Mouse (Mus musculus) heart, adult 2 months (tissue): ENCODE measurements at regions not wholly inside any gene's neighbourhood (a gene's known extent, or its start where the extent isn't known, plus 50 kb on each side); places are given as distances from the start of the nearest gene placed in this dataset.

Experiments used
- DNase-seq, 2 experiments: peaks; one replicate each; pipeline ENCODE4 v3.0.0; 2021
- H3K27ac ChIP-seq: fragments of 200-600 bp; 2 replicates; pipeline ENCODE4 v1.8.1; 2022
- H3K27me3 ChIP-seq: fragments of 200-500 bp; 2 replicates; pipeline ENCODE4 v1.6.1; 2012; ENCODE audit warnings: mild to moderate bottlenecking, low read length, inconsistent platforms, mixed read lengths; ENCODE audit not compliant: control insufficient read depth, insufficient read depth
- H3K36me3 ChIP-seq: fragments of 200-500 bp; 2 replicates; pipeline ENCODE4 v1.6.1; 2012; ENCODE audit warnings: low read length, inconsistent platforms; ENCODE audit not compliant: control insufficient read depth, insufficient read depth
- H3K4me1 ChIP-seq: fragments of 200-500 bp; 2 replicates; pipeline ENCODE4 v1.6.1; 2011; ENCODE audit warnings: low read length; ENCODE audit not compliant: control insufficient read depth, insufficient read depth
- H3K4me3 ChIP-seq: fragments of 200-600 bp; 2 replicates; pipeline ENCODE4 v1.8.1; 2022
- H3K79me2 ChIP-seq: fragments of 200-500 bp; replicated peaks from 2 replicates; pipeline ENCODE4 v1.6.1; 2012; ENCODE audit warnings: mild to moderate bottlenecking, inconsistent platforms, low read length, moderate library complexity, mixed read lengths; ENCODE audit not compliant: control insufficient read depth, insufficient read depth
- H3K9ac ChIP-seq: fragments of 200-500 bp; 2 replicates; pipeline ENCODE4 v1.6.1; 2012; ENCODE audit warnings: low read depth, mild to moderate bottlenecking, control low read depth, inconsistent platforms, low read length, mixed read lengths
- CTCF ChIP-seq: fragments of 200-600 bp; IDR thresholded peaks from 2 replicates; pipeline ENCODE4 v1.8.1; 2022; ENCODE audit warnings: antibody characterized with exemption, mild to moderate bottlenecking, moderate library complexity
- EP300 ChIP-seq: fragments of 200-500 bp; IDR thresholded peaks from 2 replicates; pipeline ENCODE4 v1.6.1; 2011; ENCODE audit warnings: low read depth, low read length, control low read depth; ENCODE audit not compliant: insufficient read depth
- POLR2A ChIP-seq: fragments of 200-500 bp; IDR thresholded peaks from 2 replicates; pipeline ENCODE4 v1.6.1; 2011; ENCODE audit warnings: mild to moderate bottlenecking, low read depth, low read length, control low read depth; ENCODE audit not compliant: insufficient read depth
- WGBS: fragments of 180-500 bp; shearing (Covaris S2); methylation state at CpG from one replicate; pipeline ENCODE4 v1.1.7; 2018; 5-methylcytosine and 5-hydroxymethylcytosine counted together
- intact Hi-C: fragments of 180-260 bp; cut with DNase I; formaldehyde crosslinking; loops from one replicate; pipeline ENCODE4 v1.15.1; 2025

DNA sequence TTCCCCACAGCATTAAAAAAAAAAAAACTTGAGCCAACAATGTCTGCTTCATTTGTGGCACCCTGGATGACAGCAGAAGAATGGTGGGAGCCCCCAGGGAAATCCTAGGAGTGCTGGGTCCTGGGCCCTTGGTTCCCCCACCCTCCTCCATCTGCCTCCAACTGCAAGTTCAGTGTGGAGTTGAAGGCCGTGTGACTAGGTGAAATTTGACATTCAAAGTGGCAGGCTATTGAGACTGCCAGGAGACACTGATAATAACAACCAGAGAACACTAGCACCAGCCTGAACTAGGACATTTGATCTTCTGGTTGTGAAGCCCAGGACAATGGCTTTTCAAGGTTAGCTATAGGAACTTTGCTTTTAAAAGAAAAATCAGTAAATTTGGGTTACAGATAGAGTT is 74.0 kb downstream of the Adamts15 start:
- TF ChIP-seq CTCF (no peak), EP300 (no peak), POLR2A (no peak)
- Histone ChIP-seq H3K4me3 (no peak overlapping the region), H3K27me3 (no peaks in the 10 kb centered on the region), H3K79me2 (no peaks in the 10 kb centered on the region), H3K4me1 (peaks cover 7% of the 10 kb centered on the region), H3K9ac (no peak overlapping the region), H3K27ac (peak overlapping the region; percentile 75), H3K36me3 (peaks cover 6% of the 10 kb centered on the region; the same call in 1 of the 2 replicates)
- WGBS: 50% methylated on average over 1 of the region's 1 CpGs
- intact Hi-C loops: loop anchor here (5.0 kb wide), 1 partner anchor 69 kb away; no protein-coding TSS in a partner anchor
- DNase-seq: peak in 1 of 2 experiments; percentile 45

DNA sequence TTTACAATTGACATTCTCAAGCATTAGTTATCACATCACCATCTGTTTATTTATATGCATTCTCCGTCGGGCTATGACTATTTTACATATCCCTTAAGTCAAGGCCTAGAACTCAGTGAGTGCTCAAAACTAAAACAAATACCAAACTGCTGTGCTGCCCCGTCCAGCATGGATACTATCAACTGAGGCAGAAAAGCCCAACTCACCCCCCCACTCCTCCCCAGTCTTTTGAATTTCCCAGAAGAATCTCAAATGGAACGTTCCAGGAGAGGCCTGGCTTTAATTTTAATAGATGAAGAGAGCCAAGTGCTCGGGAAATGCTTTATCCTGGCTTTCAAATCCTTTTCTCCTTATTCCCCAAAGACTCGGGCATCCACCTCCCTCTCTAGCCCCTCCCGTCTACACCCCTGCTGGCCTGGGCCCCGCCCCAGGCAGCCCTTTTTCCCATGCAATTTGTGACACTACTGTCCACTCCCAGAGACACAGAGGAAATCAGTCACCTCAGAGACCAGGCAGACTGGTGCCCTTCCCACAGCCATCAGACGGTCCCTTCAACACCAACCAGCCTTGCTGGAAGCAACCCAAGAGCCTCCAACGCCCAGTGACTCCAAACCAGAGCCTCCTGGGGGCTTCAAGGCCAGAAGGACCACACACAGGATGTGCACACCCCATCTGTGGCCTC is 76.5 kb downstream of the Adamts15 start:
- TF ChIP-seq EP300 (no peak), CTCF (no peak), POLR2A (no peak)
- Histone ChIP-seq H3K4me3 (no peak overlapping the region), H3K27ac (no peak overlapping the region), H3K27me3 (no peaks in the 10 kb centered on the region), H3K36me3 (peaks cover 6% of the 10 kb centered on the region; the same call in 1 of the 2 replicates), H3K9ac (no peak overlapping the region), H3K79me2 (no peaks in the 10 kb centered on the region), H3K4me1 (peaks cover 7% of the 10 kb centered on the region)
- peak; percentile 42 to 48 for DNase-seq
- WGBS: 51% methylated on average over 10 of the region's 10 CpGs
- intact Hi-C loops: loop anchor here (5.0 kb wide), 1 partner anchor 72 kb away; no protein-coding TSS in a partner anchor

DNA sequence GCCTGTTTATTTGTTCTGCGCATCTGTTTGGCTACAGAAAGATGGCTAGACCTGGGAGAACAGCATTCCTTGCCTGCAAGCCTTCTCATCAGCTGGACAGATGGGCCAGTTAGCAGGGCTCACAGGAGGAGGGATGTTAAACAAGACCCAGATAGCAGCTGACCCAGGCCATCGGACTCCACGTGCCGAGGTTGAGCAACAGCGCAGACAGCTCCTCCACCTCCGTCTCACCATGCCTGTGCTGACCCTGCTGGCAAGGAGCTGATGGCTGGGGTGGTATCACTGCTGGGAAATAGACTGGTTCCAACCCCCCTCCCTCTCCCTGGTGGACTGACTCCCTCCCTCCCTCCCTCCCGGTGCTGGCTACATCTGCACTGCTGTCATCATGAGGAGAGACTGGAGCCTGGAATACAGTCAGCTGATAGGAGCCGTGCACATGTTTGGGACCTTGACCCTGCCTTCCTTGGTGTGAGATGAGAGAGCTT is 78.1 kb downstream of the Adamts15 start:
- peak overlapping the region; percentile 41; the same call in 1 of the 2 replicates for H3K27ac ChIP-seq
- H3K4me3 ChIP-seq: no peak overlapping the region
- H3K4me1 ChIP-seq: peaks cover 7% of the 10 kb centered on the region
- H3K79me2 ChIP-seq: no peaks in the 10 kb centered on the region
- H3K9ac ChIP-seq: no peak overlapping the region
- intact Hi-C loops: loop anchor here (5.0 kb wide), 2 partner anchors 53 to 62 kb away; no protein-coding TSS in a partner anchor
- peak; percentile 78 to 89 for DNase-seq
- peaks cover 6% of the 10 kb centered on the region; the same call in 1 of the 2 replicates for H3K36me3 ChIP-seq
- no peaks in the 10 kb centered on the region for H3K27me3 ChIP-seq
- TF ChIP-seq CTCF (0 out of 2 replicates have a peak, but pooled peaks have one; percentile 1), EP300 (peak; percentile 95), POLR2A (no peak)
- 29% methylated on average over 8 of the region's 8 CpGs for WGBS

GRCm38 (mm10) chr9:30834908-30835307 is 87.3 kb downstream of the Adamts15 start:
- Histone ChIP-seq H3K27me3 (no peaks in the 10 kb centered on the region), H3K79me2 (no peaks in the 10 kb centered on the region), H3K4me3 (no peak overlapping the region), H3K36me3 (no peaks in the 10 kb centered on the region), H3K27ac (no peak overlapping the region), H3K4me1 (no peaks in the 10 kb centered on the region; the same call in 1 of the 2 replicates), H3K9ac (no peak overlapping the region)
- 60% methylated on average over 4 of the region's 4 CpGs for WGBS
- intact Hi-C loops: no loop called here
- DNase-seq: no peak
- TF ChIP-seq CTCF: no peak
- no peak for TF ChIP-seq POLR2A
- TF ChIP-seq EP300: no peak

DNA sequence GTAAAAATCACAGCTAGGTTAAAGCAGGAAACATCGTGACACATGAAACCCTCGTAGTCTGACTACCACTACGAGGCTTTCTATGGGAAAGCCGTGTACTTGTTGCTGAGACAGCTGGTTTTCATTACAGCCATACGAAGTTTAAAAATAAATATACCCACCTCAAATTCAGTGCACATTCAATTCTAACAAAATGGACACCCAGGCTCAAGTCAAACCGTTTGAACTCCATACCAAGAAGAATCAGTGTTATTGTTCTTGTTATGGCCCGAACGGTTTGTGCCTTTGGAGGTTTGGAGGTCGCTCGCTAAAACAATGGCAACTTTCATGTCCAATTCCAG is 87.7 kb downstream of the Adamts15 start:
- WGBS: 65% methylated on average over 10 of the region's 10 CpGs
- no peak for DNase-seq
- no peak for TF ChIP-seq POLR2A
- no peak for TF ChIP-seq EP300
- no peak for TF ChIP-seq CTCF

More for the DNA sequence above, 87.7 kb downstream of the Adamts15 start:
- H3K36me3 ChIP-seq: no peaks in the 10 kb centered on the region
- H3K4me3 ChIP-seq: no peak overlapping the region
- intact Hi-C loops: no loop called here
- peaks cover under 1% of the 10 kb centered on the region; the same call in 1 of the 2 replicates for H3K4me1 ChIP-seq
- H3K27me3 ChIP-seq: no peaks in the 10 kb centered on the region
- H3K79me2 ChIP-seq: no peaks in the 10 kb centered on the region
- no peak overlapping the region for H3K27ac ChIP-seq
- no peak overlapping the region for H3K9ac ChIP-seq
